Mouse (Mus musculus) CD4-positive, CD25-positive, alpha-beta regulatory T cell, adult 4 months (primary cell): ENCODE measurements at regions not wholly inside any gene's neighbourhood (a gene's known extent, or its start where the extent isn't known, plus 50 kb on each side); places are given as distances from the start of the nearest gene placed in this dataset.

Experiments used
- ATAC-seq: one replicate; pipeline ENCODE4 v1.8.0; 2017

GRCm38 (mm10) chr13:101215131-101215641, 382.0 kb upstream of the Slc30a5 start:
- no peak for ATAC-seq

GRCm38 (mm10) chr13:101214094-101214493, 380.9 kb upstream of the Slc30a5 start:
- ATAC-seq = no peak

- no peak for ATAC-seq
These were observed 380.1 kb upstream of the Slc30a5 start for GRCm38 (mm10) chr13:101213121-101213916.

- no peak for ATAC-seq
These were observed 379.2 kb upstream of the Slc30a5 start for GRCm38 (mm10) chr13:101212341-101212895.

- ATAC-seq = no peak
These were observed 375.6 kb upstream of the Slc30a5 start for GRCm38 (mm10) chr13:101208788-101209187.

GRCm38 (mm10) chr13:101203463-101203862, 370.2 kb upstream of the Slc30a5 start:
- no peak for ATAC-seq

- ATAC-seq = no peak
These were observed 369.5 kb upstream of the Slc30a5 start for GRCm38 (mm10) chr13:101202565-101203313.

- no peak for ATAC-seq
These were observed 357.1 kb upstream of the Slc30a5 start for GRCm38 (mm10) chr13:101190249-101190830.

- no peak for ATAC-seq
These were observed 349.2 kb upstream of the Slc30a5 start for GRCm38 (mm10) chr13:101182387-101182786.

GRCm38 (mm10) chr13:101175017-101175689, 341.9 kb upstream of the Slc30a5 start:
- ATAC-seq = no peak

GRCm38 (mm10) chr13:101161768-101162167, 328.5 kb upstream of the Slc30a5 start:
- ATAC-seq = no peak

- ATAC-seq = no peak
These were observed 326.7 kb upstream of the Slc30a5 start for GRCm38 (mm10) chr13:101159878-101160277.

- ATAC-seq = no peak
These were observed 320.5 kb upstream of the Slc30a5 start for GRCm38 (mm10) chr13:101153760-101154159.

- no peak for ATAC-seq
These were observed 309.5 kb upstream of the Slc30a5 start for GRCm38 (mm10) chr13:101142761-101143160.

- no peak for ATAC-seq
These were observed 309.0 kb upstream of the Slc30a5 start for GRCm38 (mm10) chr13:101142104-101142735.

- no peak for ATAC-seq
These were observed 296.2 kb upstream of the Slc30a5 start for GRCm38 (mm10) chr13:101129466-101129865.

- ATAC-seq = no peak
These were observed 294.6 kb upstream of the Slc30a5 start for GRCm38 (mm10) chr13:101127808-101128207.

GRCm38 (mm10) chr13:101127262-101127661, 294.0 kb upstream of the Slc30a5 start:
- no peak for ATAC-seq

GRCm38 (mm10) chr13:101117311-101117710, 284.1 kb upstream of the Slc30a5 start:
- ATAC-seq = no peak

- no peak for ATAC-seq
These were observed 282.1 kb upstream of the Slc30a5 start for GRCm38 (mm10) chr13:101115296-101115695.

GRCm38 (mm10) chr13:101112176-101112575, 278.9 kb upstream of the Slc30a5 start:
- ATAC-seq = no peak

GRCm38 (mm10) chr13:101111773-101112172, 278.5 kb upstream of the Slc30a5 start:
- ATAC-seq = no peak
